Mouse (Mus musculus): Measurements from ENCODE around the gene Arrdc4. TPM values are rescaled to one million over a fixed set of nuclear protein-coding genes. Genes with fewer than 3 reads are reported as not detected.

Arrdc4 gene
- polyA plus RNA-seq, 1 experiment, result 9.2 TPM

GRCm38 (mm10) chr7:68716926-68717325, 32.1 kb downstream of the Arrdc4 start:
- no peak overlapping the region for H3K4me3 ChIP-seq (ENCODE audit: insufficient read depth, low read length)
- H3K27ac ChIP-seq (ENCODE audit: insufficient read depth, low read length), result no peak overlapping the region
- TF ChIP-seq POLR2A (IDR thresholded peaks at IDR 0.05; ENCODE audit: low read depth, low read length) (no peak), CTCF (IDR thresholded peaks at IDR 0.05; ENCODE audit: borderline replicate concordance, insufficient read depth, low read length) (no peak)
- peaks cover 2% of the 10 kb centered on the region for H3K4me1 ChIP-seq (ENCODE audit: control insufficient read depth, insufficient read depth, low read length)

GRCm38 (mm10) chr7:68712928-68713327, 36.1 kb downstream of the Arrdc4 start:
- Histone ChIP-seq H3K4me3 (ENCODE audit: insufficient read depth, low read length) (no peak overlapping the region), H3K4me1 (ENCODE audit: control insufficient read depth, insufficient read depth, low read length) (peaks cover 2% of the 10 kb centered on the region), H3K27ac (ENCODE audit: insufficient read depth, low read length) (no peak overlapping the region)
- TF ChIP-seq CTCF (IDR thresholded peaks at IDR 0.05; ENCODE audit: borderline replicate concordance, insufficient read depth, low read length), result no peak
- TF ChIP-seq POLR2A (IDR thresholded peaks at IDR 0.05; ENCODE audit: low read depth, low read length), result no peak

- H3K4me3 ChIP-seq (ENCODE audit: insufficient read depth, low read length), result no peak overlapping the region
- peaks cover 1% of the 10 kb centered on the region for H3K4me1 ChIP-seq (ENCODE audit: control insufficient read depth, insufficient read depth, low read length)
- TF ChIP-seq CTCF (IDR thresholded peaks at IDR 0.05; ENCODE audit: borderline replicate concordance, insufficient read depth, low read length), result no peak
- no peak for TF ChIP-seq POLR2A (IDR thresholded peaks at IDR 0.05; ENCODE audit: low read depth, low read length)
- H3K27ac ChIP-seq (ENCODE audit: insufficient read depth, low read length), result no peak overlapping the region
Observed at GRCm38 (mm10) chr7:68712425-68712824, 36.6 kb downstream of the Arrdc4 start.

- Histone ChIP-seq H3K4me1 (ENCODE audit: control insufficient read depth, insufficient read depth, low read length) (no peaks in the 10 kb centered on the region), H3K27ac (ENCODE audit: insufficient read depth, low read length) (no peak overlapping the region), H3K4me3 (ENCODE audit: insufficient read depth, low read length) (no peak overlapping the region)
- TF ChIP-seq CTCF (IDR thresholded peaks at IDR 0.05; ENCODE audit: borderline replicate concordance, insufficient read depth, low read length), result no peak
- no peak for TF ChIP-seq POLR2A (IDR thresholded peaks at IDR 0.05; ENCODE audit: low read depth, low read length)
Observed at GRCm38 (mm10) chr7:68709319-68709573, 39.8 kb downstream of the Arrdc4 start.

- TF ChIP-seq POLR2A (IDR thresholded peaks at IDR 0.05; ENCODE audit: low read depth, low read length) (no peak), CTCF (IDR thresholded peaks at IDR 0.05; ENCODE audit: borderline replicate concordance, insufficient read depth, low read length) (no peak)
- H3K27ac ChIP-seq (ENCODE audit: insufficient read depth, low read length), result no peak overlapping the region
- H3K4me1 ChIP-seq (ENCODE audit: control insufficient read depth, insufficient read depth, low read length), result no peaks in the 10 kb centered on the region
- no peak overlapping the region for H3K4me3 ChIP-seq (ENCODE audit: insufficient read depth, low read length)
Observed at GRCm38 (mm10) chr7:68708563-68709318, 40.3 kb downstream of the Arrdc4 start.

GRCm38 (mm10) chr7:68705162-68705561, 43.9 kb downstream of the Arrdc4 start:
- no peak for TF ChIP-seq POLR2A (IDR thresholded peaks at IDR 0.05; ENCODE audit: low read depth, low read length)
- TF ChIP-seq CTCF (IDR thresholded peaks at IDR 0.05; ENCODE audit: borderline replicate concordance, insufficient read depth, low read length), result no peak
- no peaks in the 10 kb centered on the region for H3K4me1 ChIP-seq (ENCODE audit: control insufficient read depth, insufficient read depth, low read length)
- no peak overlapping the region for H3K27ac ChIP-seq (ENCODE audit: insufficient read depth, low read length)
- no peak overlapping the region for H3K4me3 ChIP-seq (ENCODE audit: insufficient read depth, low read length)

- H3K4me1 ChIP-seq (ENCODE audit: control insufficient read depth, insufficient read depth, low read length), result no peaks in the 10 kb centered on the region
- H3K4me3 ChIP-seq (ENCODE audit: insufficient read depth, low read length), result no peak overlapping the region
- H3K27ac ChIP-seq (ENCODE audit: insufficient read depth, low read length), result no peak overlapping the region
- TF ChIP-seq POLR2A (IDR thresholded peaks at IDR 0.05; ENCODE audit: low read depth, low read length) (no peak), CTCF (IDR thresholded peaks at IDR 0.05; ENCODE audit: borderline replicate concordance, insufficient read depth, low read length) (no peak)
Observed at GRCm38 (mm10) chr7:68697313-68697712, 51.7 kb downstream of the Arrdc4 start.

DNA sequence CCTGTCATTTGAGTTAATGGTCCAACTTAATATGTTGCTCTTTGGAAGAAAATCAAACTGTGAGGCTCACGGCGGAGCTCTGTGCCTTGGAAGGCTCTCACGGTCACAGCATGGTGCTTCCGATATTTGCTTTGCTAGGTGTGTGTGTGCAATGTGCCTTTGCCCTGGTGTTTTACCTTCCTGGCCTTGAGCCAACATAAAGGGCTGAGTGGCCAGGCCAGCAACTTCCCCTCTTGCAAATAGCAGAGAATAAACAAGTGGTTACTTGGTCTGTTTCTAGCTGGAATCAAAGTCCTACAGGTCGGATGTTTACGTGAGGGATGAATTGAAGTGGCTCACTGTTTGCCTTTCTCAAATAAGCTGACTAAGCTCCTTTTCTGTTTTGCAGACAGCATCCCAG, 52.1 kb downstream of the Arrdc4 start:
- Histone ChIP-seq H3K4me1 (ENCODE audit: control insufficient read depth, insufficient read depth, low read length) (no peaks in the 10 kb centered on the region), H3K27ac (ENCODE audit: insufficient read depth, low read length) (no peak overlapping the region), H3K4me3 (ENCODE audit: insufficient read depth, low read length) (no peak overlapping the region)
- no peak for TF ChIP-seq CTCF (IDR thresholded peaks at IDR 0.05; ENCODE audit: borderline replicate concordance, insufficient read depth, low read length)
- TF ChIP-seq POLR2A (IDR thresholded peaks at IDR 0.05; ENCODE audit: low read depth, low read length), result no peak

DNA sequence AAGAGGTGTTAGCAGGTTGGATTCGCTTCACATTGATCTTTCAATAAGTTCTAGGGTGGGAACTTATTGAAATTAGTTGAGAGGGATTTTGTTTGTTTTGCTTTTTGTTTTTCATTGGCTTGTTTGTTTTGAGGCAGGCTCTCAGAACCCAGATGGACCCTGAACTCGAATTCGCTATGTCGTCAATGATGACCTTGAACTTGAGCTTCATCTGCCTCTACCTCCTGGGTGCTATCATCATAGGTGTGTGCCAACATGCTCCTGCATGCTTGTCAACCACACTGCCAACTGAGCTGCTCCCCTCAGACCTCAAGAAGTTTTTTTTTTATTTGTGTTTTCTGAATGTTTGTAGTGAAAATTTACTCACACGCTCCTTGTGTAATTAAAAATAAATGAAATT, 52.6 kb downstream of the Arrdc4 start:
- TF ChIP-seq POLR2A (IDR thresholded peaks at IDR 0.05; ENCODE audit: low read depth, low read length) (no peak), CTCF (IDR thresholded peaks at IDR 0.05; ENCODE audit: borderline replicate concordance, insufficient read depth, low read length) (no peak)
- H3K4me1 ChIP-seq (ENCODE audit: control insufficient read depth, insufficient read depth, low read length), result no peaks in the 10 kb centered on the region
- H3K27ac ChIP-seq (ENCODE audit: insufficient read depth, low read length), result no peak overlapping the region
- no peak overlapping the region for H3K4me3 ChIP-seq (ENCODE audit: insufficient read depth, low read length)

DNA sequence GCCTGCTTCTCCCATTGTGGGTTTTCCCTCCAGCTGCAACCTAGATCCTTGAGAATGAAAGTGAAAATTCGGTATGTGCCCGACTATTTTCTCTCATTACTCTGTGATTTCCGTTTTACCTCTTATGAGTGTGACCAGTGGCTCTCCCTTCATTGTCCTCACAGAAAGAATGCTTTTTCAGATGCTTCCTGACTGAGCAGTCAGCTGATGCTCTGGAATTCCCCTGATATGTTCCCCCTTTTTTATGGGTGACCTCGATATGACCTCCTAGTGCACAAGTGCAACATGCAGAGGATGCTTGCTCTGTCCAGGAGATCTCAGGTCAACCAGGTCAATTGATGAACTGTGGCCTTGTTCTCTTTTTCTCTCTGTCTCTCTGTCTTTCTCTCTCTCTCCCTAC, 56.3 kb downstream of the Arrdc4 start:
- no peaks in the 10 kb centered on the region for H3K4me1 ChIP-seq (ENCODE audit: control insufficient read depth, insufficient read depth, low read length)
- TF ChIP-seq CTCF (IDR thresholded peaks at IDR 0.05; ENCODE audit: borderline replicate concordance, insufficient read depth, low read length) (no peak), POLR2A (IDR thresholded peaks at IDR 0.05; ENCODE audit: low read depth, low read length) (no peak)
- H3K4me3 ChIP-seq (ENCODE audit: insufficient read depth, low read length), result no peak overlapping the region
- H3K27ac ChIP-seq (ENCODE audit: insufficient read depth, low read length), result no peak overlapping the region
